Mouse (Mus musculus) spleen, adult 18-20 months (tissue): Measurements from ENCODE around the gene Osbp.
A peak's percentile ranks its signal among the peaks of the same experiment; 100 is the strongest.

Source experiments
- DNase-seq, 2 experiments: peaks; one replicate each; pipeline ENCODE4 v3.0.0; 2022; ENCODE audit warnings: mixed read lengths in 2 of 2

Osbp gene

DNA sequence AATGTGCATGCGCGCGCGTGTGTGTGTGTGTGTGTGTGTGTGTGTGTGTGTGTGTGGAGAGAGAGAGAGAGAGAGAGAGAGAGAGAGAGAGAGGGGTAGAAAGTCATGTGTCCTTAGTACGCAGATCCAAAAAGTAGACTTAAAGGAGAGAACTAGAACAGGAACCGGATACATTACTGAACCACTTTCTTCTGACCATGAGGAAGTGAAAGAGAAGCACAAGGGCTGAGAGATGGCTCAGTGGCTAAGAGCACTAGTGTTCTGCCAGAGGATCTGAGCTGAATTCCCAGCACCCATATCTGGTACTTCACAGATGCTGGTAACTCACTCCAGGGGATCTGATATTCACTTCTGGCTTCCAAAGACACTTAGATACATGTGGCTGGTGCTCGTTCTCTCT, 23.6 kb downstream of the Osbp start:
- no peak for DNase-seq

- DNase-seq: no peak
These were observed 26.3 kb downstream of the Osbp start for GRCm38 (mm10) chr19:11992034-11992433.

GRCm38 (mm10) chr19:11992441-11993029, 26.8 kb downstream of the Osbp start:
- DNase-seq: no peak

- DNase-seq: no peak
These were observed 29.1 kb downstream of the Osbp start for GRCm38 (mm10) chr19:11994703-11995431.

DNA sequence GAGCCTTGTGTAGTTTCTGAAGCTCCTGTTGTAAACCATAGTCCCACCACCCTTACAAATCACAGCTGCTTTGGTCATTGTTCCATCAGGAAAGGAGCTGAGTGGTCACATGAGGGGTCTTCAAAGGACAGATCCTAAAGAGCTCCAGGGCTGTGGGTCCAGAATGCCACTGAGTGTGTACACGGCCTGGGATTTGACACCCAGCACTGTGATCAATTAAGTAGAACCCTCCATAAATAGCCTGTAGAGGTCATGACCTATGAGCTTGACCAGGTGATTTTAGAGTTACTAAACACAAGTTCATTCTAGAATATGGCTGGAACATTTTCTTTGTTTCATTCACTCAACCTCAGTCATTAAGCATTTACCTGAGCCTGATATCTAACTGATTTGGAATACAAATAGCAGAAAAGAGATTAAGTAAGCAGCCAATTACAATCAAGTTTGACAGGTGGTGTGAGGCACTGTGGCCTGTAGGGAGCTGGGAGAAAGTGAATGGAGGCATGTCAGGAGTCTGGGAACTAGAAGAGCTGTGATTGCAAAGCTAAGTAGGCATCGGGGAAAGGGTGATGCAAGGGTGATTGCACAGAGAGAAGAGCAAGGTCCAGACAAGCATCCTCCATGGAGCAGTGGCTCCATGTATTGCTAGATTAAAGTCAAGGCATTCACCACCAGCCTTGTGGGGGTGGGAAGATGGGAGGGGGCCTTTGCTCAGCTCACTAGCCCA, 30.1 kb downstream of the Osbp start:
- DNase-seq: no peak

DNA sequence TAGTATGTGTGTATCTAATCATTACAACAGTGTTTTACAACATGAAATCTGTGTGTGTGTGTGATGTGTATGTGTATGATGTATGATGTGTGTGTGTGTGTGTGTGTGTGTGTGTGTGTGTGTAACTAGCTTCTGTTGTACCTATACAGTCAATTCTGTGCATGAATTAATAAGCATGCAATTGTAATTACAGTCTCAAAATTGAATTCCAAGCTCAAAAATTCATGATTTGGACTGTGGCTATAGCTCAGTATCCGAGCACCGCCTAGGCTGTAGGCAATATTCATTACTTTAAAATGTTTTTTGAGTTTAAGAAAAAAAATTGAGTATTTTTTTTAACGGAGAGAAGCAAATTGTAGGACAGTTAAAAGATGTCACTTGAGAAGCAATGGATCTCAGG, 35.9 kb downstream of the Osbp start:
- no peak for DNase-seq

- peak; percentile 38 to 69 for DNase-seq
These were observed 36.4 kb downstream of the Osbp start for GRCm38 (mm10) chr19:12002125-12002524.

DNA sequence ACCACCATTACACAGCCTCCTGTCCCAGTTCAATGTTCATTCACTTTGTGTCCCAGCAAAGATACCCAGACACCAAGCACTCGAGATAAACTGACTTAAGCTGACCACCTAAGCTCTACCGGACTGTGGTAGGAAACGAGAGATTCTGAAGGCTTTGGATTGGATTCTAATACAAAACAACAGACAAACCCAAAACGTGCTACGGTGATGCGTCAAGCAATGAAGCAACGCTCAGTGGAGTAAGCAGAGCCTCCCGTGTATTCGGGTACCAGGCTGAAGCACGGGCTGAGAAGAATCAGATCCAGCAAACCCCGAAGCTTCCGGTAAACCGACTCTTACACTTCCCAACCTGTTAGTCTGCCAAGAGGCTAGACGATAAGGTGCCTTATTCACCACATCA, 37.0 kb downstream of the Osbp start:
- no peak for DNase-seq

DNA sequence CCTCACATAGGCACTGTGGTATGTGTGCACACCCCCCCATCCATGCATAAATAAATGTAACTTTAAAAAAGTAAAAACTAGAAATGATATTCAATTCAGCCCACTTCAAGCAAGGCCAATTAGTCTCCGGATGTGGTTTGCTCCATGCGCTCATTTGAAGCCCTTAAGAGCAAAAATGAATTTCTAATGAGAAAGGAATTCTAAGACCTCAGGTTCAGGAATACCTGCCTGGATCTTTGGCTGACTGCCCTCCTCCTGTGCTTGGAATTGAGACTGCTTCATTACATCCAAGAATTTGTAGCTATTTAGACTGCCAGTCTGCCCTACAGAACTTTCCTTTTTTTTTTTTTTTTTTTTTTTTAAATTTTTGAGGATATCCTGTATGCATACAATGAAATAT, 37.8 kb downstream of the Osbp start:
- DNase-seq: no peak

- DNase-seq: no peak
These were observed 38.7 kb downstream of the Osbp start for GRCm38 (mm10) chr19:12004216-12005008.

- DNase-seq: peak; percentile 74 to 82
These were observed 39.9 kb downstream of the Osbp start for GRCm38 (mm10) chr19:12005376-12006360.

DNA sequence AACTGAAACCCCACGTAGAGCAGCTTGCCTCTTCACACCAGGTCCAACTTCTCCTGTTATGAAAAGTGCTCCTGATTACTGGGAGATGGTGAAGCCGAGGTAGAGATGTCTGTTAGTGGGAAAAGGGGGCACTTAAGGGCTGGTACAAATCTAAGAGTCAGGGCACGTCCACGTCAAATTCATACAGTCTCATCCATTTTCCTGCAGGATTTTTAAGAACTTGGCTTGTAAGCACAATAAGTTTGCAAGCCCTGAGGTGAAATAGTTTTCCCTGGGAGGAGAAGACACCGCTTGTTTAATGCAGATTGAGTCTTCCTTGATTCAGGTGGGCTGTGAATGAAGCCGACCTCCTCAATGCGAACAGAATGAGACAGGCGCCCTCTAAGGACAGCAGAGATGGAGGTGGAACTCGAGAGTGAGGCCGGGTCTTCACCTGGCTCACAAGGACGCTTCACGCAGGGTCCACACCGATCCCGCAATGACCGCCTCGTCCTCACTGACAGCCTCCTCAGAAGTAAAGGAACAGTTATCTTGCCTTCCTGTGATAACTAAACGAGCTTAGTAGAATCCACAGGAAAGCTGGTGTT, 40.7 kb downstream of the Osbp start:
- DNase-seq: peak in 1 of 2 experiments; percentile 36

- DNase-seq: peak; percentile 44 to 62
These were observed 41.6 kb downstream of the Osbp start for GRCm38 (mm10) chr19:12007105-12007931.

DNA sequence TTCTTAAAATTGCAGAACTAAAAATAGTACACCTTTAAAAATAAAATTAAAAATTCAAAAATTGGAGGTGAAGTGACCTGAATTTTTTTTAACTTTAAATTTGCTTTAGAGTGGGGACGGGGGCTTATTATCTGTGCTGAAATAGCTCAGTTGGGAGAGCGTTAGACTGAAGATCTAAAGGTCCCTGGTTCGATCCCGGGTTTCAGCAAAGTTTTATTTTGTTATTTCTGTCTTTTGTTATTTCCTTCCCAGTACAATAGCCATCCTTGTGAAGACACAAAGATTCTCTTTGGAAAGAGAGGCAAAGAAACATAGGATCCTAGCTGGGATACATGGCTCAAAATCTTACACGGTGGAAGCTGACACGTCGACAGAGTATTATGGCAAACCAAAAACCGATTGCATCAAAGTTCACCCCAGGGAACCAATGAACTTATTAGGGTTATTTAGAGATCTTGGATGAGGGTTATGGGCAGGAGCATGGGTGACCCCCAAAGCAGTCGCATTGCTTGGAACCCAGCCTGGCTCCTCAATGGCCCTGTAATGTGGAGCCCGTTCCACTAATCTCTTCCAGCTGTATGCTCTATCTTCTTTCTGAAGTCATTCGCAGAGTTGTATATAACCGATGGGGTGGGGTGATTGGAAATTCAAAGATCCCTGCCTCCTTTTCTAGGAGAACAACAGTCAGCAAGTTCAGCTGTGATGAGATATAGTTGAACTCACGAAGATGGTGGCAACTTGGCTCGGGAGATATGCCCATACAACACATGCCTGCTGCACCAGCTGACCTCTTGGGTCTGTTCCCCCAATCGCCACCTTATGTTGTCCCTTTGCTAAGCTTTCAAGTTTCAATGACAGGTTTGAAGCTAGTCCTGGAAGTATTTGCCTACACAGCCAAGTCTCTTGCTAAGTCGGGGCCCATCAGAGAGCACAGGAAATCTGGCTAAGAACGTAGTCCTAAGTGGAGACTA, 43.0 kb downstream of the Osbp start:
- DNase-seq: no peak

GRCm38 (mm10) chr19:12009501-12010280, 44.0 kb downstream of the Osbp start:
- peak; percentile 43 to 62 for DNase-seq

DNA sequence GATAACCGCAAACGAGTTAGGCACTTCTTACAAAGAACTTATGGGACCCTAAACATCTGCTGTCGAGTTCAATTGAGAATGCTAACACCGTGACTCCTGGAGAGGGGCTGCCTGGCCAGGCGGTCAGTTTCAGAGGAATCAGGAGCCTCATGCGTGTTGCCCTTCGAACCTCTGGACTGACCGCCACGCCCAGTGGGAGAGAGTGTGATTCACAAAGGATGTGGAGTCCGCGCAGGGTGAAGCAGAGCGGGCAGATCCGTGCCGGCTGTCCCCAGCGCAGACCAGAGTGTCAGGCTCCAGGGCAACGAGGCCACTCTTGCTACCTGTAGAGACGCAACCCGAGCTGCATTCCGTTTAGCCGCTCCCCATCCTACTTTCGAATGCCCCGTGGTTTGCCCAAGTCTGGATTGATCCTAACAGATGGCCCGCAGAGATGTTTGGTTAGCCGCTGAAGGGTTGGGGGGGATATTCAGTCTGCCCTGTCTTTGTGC, 44.6 kb downstream of the Osbp start:
- peak; percentile 36 to 52 for DNase-seq

DNA sequence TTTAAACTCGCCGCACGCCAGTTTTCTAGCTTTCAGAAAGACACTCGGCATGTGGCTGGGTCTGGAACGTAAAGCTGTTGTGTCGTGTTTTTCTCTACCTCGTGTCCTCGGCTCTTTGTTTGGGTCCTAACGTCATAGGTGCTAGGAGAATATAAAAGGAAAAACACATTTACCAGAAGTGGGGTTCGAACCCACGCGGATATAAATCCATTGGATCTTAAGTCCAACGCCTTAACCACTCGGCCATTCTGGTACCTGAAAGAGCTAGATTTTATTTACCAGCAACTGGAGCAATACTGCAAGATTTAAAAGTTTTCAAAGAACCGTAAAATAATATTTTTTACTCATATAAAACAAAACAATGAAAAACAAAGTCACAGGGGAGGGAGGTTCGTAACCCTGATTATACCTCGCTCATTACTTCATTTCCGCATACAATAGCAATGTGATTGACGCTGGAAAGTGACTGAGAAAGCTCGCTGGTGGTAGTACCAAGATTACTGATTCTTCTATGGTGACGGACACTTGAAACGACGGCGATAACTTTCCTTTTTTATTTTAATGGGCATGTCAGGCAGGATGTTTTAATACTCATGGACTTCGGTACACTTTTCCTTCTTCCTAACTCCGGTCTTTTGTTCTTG, 45.3 kb downstream of the Osbp start:
- peak in 1 of 2 experiments; percentile 64 for DNase-seq
